Mouse (Mus musculus): ENCODE data around the gene Cand2. TPM values are rescaled to one million over a fixed set of nuclear protein-coding genes. Genes with fewer than 3 reads are reported as not detected.
A peak's percentile ranks its signal among the peaks of the same experiment; 100 is the strongest.

Gene Cand2
- total RNA-seq, 2 experiments from 2014 or later, result 2.0 to 2.3 TPM

GRCm38 (mm10) chr6:115772201-115772600, 2.1 kb upstream of the Cand2 start:
- intact Hi-C loops (cut with DNase I), result no loop called here
- no peak for DNase-seq (ENCODE audit: low spot score in 2 of 2)

DNA sequence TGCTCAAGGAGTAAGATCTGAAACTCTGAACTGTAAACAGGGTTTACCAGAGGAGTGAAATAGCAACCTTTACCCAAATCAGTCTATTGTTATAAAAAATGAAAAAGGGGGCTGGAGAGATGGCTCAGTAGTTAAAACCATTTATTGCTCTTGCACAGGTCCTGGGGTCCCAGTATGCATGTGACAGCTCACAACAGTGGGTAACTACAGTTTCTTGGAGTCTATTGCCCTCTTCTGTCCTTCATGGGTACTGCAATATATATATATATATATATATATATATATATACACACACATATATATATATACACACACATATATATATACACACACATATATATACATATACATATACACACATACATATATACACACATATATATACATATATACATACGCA, 1.7 kb upstream of the Cand2 start:
- intact Hi-C loops (cut with DNase I), result no loop called here
- DNase-seq (ENCODE audit: low spot score in 2 of 2), result no peak

DNA sequence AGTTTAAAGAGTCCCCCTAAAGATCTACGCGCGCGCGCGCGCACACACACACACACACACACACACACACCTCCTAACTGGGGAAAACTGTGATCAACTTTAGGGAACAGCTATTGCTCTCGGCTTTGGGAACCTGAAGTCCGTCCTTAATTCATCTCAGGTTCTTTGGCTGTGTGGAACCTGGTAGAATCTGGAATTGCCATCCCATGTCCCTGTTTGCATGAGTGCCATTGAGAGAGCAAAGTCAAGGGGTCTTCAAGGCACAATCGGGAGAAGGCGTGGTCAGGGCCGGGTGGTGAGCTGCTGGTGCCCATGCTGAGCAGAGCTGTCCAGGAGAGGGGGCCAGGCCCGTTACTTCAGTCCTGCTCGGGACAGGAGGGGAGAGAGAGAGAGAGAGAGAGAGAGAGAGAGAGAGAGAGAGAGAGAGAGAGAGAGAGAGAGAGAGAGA, 348 bp upstream of the Cand2 start:
- DNase-seq (ENCODE audit: low spot score in 2 of 2), result no peak
- intact Hi-C loops (cut with DNase I), result no loop called here

DNA sequence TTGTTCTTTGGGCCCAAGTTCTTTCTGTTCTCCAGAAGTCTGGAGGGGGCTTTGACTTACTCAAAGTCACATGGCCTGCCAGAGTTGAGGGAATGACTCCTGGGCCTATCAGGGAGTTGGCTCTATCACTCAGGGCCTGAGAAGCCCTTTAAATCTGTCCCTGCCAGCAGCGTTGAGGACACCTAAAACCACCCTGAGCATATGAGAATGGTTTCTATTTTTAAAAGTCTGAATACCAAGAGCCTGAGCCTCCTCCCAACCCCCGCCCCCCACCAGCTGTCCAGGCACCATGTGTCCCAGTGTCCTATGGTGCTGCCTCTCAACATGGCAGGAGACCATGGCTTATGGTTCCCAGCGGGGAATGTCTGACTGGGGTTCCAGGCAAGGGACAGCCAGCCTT, 1.5 kb downstream of the Cand2 start:
- DNase-seq (ENCODE audit: low spot score in 2 of 2), result no peak

GRCm38 (mm10) chr6:115776363-115776762, 2.0 kb downstream of the Cand2 start:
- DNase-seq (ENCODE audit: low spot score in 2 of 2), result no peak
- intact Hi-C loops (cut with DNase I), result no loop called here

More for the DNA sequence above, 1.5 kb downstream of the Cand2 start:
- intact Hi-C loops (cut with DNase I), result no loop called here

DNA sequence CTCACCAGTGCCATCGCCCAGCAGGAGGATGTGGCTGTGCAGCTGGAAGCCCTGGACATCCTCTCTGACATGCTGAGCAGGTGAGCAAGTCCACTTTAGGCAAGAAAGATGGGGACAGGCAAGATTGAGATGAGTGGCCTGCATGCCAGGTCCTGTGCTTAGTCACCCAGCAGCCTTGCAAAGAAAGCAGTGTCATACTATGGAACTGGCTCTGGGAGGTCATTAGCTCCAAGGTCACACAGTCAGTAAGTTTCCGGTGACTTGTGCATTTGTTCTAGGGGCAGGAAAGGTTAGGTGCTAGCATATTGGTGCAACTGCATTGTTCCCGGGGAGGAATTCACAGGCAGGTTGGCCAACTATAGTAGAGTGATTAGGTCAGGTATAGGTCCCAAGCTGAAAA, 8.4 kb downstream of the Cand2 start:
- intact Hi-C loops (cut with DNase I), result no loop called here
- DNase-seq (ENCODE audit: low spot score in 2 of 2), result no peak

- intact Hi-C loops (cut with DNase I), result no loop called here
- DNase-seq (ENCODE audit: low spot score in 2 of 2), result no peak
Observed at GRCm38 (mm10) chr6:115791016-115791415, 16.7 kb downstream of the Cand2 start.

DNA sequence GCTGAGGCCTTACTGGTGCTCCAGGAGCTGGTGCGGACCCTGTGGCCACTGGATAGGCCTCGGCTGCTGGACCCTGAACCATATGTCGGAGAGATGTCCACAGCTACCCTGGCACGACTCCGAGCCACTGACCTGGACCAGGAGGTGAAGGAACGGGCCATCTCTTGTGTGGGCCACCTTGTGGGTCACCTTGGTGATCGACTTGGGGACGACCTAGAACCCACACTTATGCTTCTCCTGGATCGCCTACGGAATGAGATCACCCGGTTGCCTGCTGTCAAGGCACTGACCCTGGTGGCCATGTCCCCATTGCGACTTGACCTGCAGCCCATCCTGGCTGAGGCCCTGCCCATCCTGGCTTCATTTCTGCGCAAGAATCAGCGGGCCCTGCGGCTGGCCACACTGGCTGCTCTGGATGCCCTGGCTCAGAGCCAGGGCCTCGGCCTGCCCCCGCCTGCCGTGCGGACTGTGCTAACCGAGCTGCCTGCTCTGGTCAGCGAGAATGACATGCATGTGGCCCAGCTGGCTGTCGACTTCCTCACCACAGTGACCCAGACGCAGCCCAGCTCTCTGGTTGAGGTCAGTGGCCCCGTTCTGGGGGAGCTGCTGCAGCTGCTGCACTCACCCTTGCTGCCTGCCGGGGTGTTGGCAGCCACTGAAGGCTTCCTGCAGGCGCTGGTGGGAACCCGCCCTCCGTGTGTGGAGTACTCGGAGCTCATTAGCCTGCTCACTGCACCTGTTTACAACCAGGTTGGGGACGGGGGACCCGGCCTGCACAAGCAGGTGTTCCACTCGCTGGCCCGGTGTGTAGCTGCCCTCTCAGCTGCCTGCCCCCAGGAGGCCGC, 17.7 kb downstream of the Cand2 start:
- intact Hi-C loops (cut with DNase I), result no loop called here
- DNase-seq (ENCODE audit: low spot score in 2 of 2), result peak in 1 of 2 experiments; percentile 23

DNA sequence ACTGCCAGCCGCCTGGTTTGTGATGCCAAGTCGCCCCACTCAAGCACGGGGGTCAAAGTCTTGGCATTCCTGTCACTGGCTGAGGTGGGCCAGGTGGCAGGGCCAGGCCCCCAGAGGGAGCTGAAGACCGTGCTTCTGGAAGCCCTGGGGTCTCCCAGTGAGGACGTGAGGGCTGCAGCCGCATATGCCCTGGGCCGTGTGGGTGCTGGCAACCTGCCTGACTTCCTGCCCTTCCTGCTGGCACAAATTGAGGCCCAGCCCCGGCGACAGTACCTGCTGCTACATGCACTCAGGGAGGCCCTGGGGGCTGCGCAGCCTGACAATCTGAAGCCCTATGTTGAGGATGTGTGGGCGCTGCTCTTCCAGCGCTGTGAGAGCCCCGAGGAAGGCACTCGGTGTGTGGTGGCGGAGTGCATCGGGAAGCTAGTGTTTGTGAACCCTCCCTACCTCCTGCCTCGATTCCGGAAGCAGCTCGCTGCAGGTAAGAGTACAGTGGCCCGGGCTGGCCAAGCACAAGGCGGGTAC, 18.4 kb downstream of the Cand2 start:
- DNase-seq (ENCODE audit: low spot score in 2 of 2), result no peak
- intact Hi-C loops (cut with DNase I), result no loop called here

GRCm38 (mm10) chr6:115801811-115802210, 27.5 kb downstream of the Cand2 start:
- DNase-seq (ENCODE audit: low spot score in 2 of 2), result no peak
- intact Hi-C loops (cut with DNase I), result no loop called here

- intact Hi-C loops (cut with DNase I), result no loop called here
Observed at GRCm38 (mm10) chr6:115803541-115804382, 29.4 kb downstream of the Cand2 start.

DNA sequence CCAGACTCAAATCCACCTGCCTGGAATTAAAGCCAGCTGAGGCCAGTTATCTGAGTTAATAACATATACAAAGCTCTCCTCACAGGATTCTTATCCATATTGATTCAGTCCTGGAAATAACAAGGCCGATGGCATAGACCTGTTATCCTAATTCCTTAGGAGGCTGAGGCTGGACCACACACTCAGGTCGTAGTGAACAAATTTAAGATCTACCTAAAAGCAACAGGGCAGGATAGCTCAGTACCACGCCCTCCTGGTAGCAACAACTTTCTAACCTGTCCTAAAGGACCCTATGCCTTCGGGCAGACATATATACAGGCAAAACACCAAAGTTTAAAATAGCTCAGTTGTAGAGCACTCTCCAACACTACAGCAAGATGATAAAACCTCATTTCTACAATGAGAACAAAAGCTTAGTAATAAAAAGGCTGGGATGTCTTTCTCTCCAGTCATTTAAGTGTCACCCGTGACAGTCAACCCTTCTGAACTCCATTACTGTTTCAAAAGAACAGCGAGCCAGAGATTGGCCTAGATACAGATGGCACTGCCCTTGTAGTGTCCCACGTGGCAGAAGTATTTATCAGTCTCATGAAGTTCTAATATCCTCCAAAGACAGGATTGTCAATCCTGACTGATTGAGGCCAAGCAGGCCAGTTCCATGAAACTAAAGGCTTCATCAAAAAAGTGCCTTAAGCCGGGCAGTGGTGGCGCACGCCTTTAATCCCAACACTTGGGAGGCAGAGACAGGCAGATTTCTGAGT, 30.3 kb downstream of the Cand2 start:
- no peak for DNase-seq (ENCODE audit: low spot score in 2 of 2)
- intact Hi-C loops (cut with DNase I), result loop anchor here (5.0 kb wide), 1 partner anchor 127 kb away; the partner anchor contains the start of gene Raf1

More at GRCm38 (mm10) chr6:115803541-115804382, 29.4 kb downstream of the Cand2 start:
- DNase-seq (ENCODE audit: low spot score in 2 of 2), result peak; percentile 58 to 66

DNA sequence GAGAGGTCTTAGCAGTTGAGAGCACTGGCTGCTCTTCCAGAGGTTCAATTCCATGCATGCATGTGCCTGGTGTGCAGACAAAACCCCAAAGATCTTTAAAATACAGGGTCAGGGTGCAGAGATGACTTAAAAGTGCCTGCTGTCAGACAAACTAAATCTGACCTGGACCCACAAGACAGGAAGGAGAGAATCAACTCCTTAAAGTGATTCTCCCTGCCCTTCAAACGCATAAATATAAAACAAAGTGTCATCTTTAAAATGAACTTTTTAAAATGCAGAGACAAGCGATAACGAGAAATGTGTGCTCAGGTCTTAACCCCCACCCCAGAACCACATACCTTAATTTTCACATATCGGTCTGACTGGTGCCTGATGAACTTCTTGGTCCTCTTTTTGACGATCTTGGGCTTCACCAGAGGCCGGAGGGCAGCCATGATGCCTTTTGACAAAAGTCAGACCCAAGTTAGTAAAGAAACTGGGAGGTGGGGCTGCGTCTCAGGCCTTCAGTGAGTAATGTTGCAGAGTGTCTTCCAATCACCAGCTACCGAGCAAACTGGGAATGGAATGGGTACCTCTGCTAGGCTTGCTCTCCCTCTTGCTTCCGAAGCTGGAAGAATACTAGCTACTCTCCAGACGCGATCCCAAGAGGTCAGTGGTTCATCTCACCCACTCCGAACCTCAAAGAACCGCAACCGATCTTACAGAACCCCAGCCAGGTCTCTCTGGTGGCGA, 33.3 kb downstream of the Cand2 start:
- no peak for DNase-seq (ENCODE audit: low spot score in 2 of 2)
- intact Hi-C loops (cut with DNase I), result loop anchor here (5.0 kb wide), 1 partner anchor 130 kb away; the partner anchor contains the start of gene Raf1

DNA sequence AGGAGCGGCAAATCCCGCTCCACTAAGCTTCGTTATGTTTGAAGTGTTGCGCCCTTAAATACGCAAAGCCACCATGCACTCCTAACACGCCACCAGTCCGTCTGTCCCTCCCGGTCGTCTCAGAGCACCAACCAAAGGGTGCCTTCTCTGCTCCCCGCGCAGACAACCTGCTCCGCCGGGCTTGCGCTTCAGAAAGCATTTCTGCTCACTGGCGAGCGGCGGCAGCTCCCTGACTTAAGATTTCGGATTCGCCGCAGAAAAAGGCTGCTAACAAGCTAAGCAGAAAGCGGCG, 33.8 kb downstream of the Cand2 start:
- intact Hi-C loops (cut with DNase I), result loop anchor here (5.0 kb wide), 1 partner anchor 131 kb away; the partner anchor contains the start of gene Raf1
- no peak for DNase-seq (ENCODE audit: low spot score in 2 of 2)

GRCm38 (mm10) chr6:115808488-115809231, 34.3 kb downstream of the Cand2 start, which contains the start of gene Rpl32:
Gene Rpl32, minus strand, starts transcription at chr6:115808747.
- intact Hi-C loops (cut with DNase I), result loop anchor here (5.0 kb wide), 1 partner anchor 131 kb away; the partner anchor contains the start of gene Raf1
- DNase-seq (ENCODE audit: low spot score in 2 of 2), result peak; percentile 89 to 91

GRCm38 (mm10) chr6:115811606-115812005, 37.3 kb downstream of the Cand2 start:
- intact Hi-C loops (cut with DNase I), result no loop called here
- no peak for DNase-seq (ENCODE audit: low spot score in 2 of 2)

- DNase-seq (ENCODE audit: low spot score in 2 of 2), result peak; percentile 31 to 47
- intact Hi-C loops (cut with DNase I), result no loop called here
Observed at GRCm38 (mm10) chr6:115814104-115814503, 39.8 kb downstream of the Cand2 start.

- DNase-seq (ENCODE audit: low spot score in 2 of 2), result no peak
- intact Hi-C loops (cut with DNase I), result no loop called here
Observed at GRCm38 (mm10) chr6:115815041-115815440, 40.7 kb downstream of the Cand2 start.

Measured in left cerebral cortex, postnatal 36 days (tissue).